Mouse (Mus musculus) gastrocnemius, adult 8-10 months (tissue): Measurements from ENCODE around the gene Gpt2. TPM values are rescaled to one million over a fixed set of nuclear protein-coding genes. Genes with fewer than 3 reads are reported as not detected.

ENCODE experiments used
- total RNA-seq, 4 experiments: library from RNA; stranded (reverse); gene quantifications; 2 replicates each; pipeline ENCODE4 v1.2.4; 2022

Gene Gpt2
- total RNA-seq, 4 experiments from 2014 or later, result 252 to 313 (median 291) TPM

Other genes starting within 250 kb of the Gpt2 start
- 1 to 10 TPM; 3.0 to 4.0 (median 3.2) TPM for gene Orc6, start 192.9 kb upstream of the Gpt2 start, total RNA-seq
- gene Vps35, start 192.8 kb upstream of the Gpt2 start, total RNA-seq, result 10 to 100 TPM; 54.5 to 57.3 (median 55.8) TPM
- 1 to 10 TPM in 3 of 4 experiments, under 1 TPM in 1; 0.47 to 2.0 (median 1.5) TPM for gene Mylk3, start 106.2 kb upstream of the Gpt2 start, total RNA-seq
- 10 to 100 TPM in 2 of 4 experiments, 1 to 10 TPM in 2; 9.1 to 12.6 (median 10.2) TPM for gene 4921524J17Rik, start 59.7 kb upstream of the Gpt2 start, total RNA-seq
- gene Dnaja2, start 62.8 kb downstream of the Gpt2 start, total RNA-seq, result 100 to 1,000 TPM; 185 to 251 (median 205) TPM
- 1 to 10 TPM; 2.7 to 7.3 (median 4.1) TPM for gene Neto2, start 208.3 kb downstream of the Gpt2 start, total RNA-seq